Mouse (Mus musculus) fibroblast of lung, adult 2 months (primary cell): ENCODE measurements around the gene Armcx4.
"Not testable (repeated sequence)": the region's sequence is repeated elsewhere in the genome, so short reads cannot be mapped to it uniquely, and the experiment has no call there.

Experiments
- DNase-seq: peaks from one replicate; pipeline ENCODE4 v3.0.0-alpha.2; 2011; ENCODE audit warnings: low read depth

Armcx4 gene

DNA sequence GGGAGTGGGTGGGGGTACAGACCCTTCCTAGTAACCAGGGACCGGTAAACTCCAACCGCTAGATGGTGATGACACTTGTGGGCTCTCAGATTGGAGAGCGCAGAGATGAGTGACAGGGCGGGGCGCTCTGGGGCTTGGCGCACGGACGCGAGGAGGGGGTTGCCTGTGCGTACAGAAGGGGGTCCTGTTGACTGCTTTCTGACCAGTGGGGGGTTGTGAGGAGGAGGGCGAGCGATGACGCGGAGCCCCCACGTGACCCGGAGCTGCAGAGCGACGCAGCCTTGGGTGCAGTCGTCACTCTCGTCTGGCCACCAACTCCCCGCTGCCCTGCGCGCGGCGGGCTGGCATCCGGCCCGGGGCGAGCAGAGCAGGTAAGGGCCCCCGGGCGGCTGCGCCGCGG, at the start of gene Armcx4:
Gene Armcx4, plus strand, starts transcription at position 253 of the 400 bp plus-strand sequence.
- DNase-seq = no peak

DNA sequence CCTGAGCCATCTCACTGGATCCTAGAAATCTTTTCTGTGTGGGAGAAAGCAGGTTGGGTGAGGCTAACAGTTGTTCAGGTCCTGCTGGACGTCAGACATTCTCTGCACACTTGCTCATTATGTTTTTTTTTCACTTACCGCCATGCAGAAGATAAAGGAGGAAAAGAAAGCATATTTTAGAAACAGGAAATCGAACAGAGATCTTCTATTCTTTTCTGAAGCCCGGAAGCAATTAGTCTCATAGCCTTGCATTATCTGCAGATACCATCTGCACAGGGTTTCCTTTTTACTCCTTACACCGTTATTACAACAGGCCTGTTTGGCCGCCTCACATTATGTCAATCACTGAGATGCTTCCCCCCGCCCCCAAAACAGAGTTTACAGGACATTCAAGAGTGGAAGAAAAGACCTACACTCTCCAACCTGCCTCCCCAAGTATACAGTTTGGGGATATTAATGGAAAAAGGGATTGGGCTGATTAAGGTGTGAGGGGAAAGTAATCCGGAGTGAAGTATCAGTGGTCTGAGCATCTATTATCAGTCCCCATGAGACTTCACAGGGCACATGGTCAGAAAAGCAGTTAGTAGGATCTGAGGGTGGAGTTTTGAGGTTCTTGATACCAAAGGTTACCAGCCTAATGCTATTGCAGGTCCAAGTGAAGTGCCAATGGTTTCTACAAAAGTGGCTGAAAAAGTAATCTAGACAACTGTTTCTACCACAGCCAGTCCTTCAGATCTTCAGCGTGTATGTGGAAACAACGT, 45.1 kb upstream of the Armcx4 start:
- no peak for DNase-seq

DNA sequence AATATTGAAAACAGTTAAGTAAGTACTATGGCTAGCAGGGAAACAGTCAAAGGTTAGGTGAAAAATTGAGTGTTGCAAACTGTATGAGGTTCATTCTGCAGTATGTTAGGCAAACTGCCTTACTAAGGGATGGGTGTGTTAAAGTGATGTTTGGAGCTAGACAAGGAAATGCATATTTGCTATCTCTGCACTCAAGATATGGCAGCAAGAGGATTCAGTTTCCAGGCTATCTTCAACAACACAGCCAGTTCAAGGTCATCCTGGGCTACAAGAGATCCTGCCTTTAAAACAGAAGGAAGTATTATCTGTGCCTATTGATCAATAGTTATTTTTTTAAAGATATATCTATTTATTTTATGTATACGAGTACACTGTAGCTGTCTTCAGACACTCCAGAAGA, 40.0 kb upstream of the Armcx4 start:
- DNase-seq = no peak

DNA sequence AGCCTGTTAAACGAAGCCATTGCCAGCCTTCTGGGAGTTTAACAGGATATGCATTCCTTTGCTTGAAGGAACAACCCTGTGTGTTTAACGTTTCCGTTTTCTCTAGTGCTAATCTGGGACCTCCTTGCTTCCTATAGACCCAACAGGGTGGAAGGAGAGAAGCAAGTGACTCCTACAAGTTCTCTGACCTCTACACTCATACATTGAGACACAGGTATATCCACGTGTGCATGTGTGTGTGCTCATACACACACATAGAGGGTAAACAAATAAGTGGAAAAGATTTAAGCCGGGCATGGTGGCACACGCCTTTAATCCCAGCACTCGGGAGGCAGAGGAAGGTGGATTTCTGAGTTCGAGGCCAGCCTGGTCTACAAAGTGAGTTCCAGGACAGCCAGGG, 38.9 kb upstream of the Armcx4 start:
- no peak for DNase-seq

DNA sequence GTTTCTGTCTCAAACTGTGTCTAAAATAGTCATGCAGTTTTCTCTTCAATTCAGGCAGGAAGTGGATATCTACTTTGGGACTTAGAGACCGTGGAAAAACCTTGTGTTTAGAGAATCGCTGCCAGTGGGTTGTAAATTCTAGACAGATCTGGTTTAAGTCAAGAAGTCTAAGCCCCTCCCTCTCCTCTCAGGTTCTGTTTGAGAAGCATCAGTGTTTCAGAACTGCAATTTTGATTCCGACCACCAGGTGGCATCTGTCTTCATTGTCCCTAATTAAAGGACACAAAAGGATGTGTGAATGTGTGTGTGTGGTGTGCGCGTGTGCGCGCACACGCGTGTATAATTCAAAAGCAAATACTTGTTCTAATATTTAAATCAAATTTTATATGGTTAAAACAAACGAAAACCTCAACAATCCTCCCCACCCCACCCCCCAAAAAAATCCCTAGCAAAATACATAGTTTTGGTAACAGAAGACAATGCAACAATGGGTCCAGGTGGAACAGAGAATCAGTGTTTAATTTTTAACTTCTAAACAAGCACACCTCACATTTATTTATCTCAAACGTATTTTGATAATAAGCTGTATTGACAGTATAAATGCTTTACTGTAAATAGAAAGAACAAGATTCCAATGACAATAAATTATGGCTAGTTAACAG, 38.2 kb upstream of the Armcx4 start:
- DNase-seq = peak; percentile 40

DNA sequence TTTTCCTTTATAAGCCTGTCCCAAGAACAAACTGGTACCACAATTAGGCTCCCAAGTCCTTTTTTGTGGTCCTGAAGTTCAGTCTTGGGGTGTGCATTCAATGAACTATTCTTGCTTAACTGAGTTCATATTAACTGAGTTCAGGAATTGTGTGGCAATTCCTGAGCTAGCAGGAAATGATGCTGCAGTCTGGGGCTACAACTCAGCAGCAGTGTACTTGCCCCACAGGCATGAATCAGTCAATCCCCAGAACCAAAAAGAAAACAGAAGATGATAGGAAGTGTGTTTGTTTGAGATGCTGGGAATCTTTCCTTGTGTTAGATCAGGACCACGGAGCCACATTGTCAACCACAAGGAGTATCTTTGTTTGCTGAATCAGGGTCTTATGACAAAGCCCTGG, 34.3 kb upstream of the Armcx4 start:
- DNase-seq = no peak

DNA sequence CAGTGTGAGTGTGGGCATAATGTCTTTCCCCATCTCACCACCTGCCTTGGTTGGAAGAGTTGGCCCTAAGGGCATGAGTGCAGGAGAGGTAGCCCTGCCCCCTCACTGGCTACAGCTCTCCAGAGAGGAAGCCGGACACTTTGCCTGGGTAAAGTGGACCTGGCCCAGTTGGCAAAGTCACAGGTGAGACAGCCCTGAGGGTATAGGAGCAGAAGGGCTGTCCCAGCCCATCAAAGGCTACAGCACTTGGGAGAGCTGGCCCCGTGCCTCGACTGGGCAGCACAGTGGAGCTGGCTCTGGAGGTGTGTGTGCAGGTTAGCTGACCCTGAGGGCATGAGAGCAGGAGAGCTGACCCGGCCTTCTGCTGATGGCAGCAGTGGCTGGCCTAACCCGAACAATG, 24.7 kb upstream of the Armcx4 start:
- no peak for DNase-seq

DNA sequence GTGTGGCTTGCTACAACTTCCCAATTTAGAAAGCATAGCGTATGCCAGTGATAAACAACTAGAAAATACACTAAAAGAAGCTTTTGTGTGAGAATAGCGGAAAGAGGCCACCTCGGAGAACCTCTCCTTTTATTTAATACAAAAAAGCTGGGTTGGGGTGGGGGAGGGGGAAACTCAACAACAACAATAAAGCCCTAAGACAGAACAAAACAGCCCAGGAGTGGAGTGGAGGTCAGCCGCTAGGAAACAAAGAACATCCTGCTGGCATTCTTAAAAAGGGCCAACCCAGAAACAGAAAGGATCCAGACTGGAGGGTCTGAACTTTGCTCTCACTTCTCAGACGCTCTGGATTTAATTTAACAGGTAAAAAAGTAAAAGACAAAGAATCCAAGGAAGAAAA, 11.3 kb upstream of the Armcx4 start:
- no peak for DNase-seq

DNA sequence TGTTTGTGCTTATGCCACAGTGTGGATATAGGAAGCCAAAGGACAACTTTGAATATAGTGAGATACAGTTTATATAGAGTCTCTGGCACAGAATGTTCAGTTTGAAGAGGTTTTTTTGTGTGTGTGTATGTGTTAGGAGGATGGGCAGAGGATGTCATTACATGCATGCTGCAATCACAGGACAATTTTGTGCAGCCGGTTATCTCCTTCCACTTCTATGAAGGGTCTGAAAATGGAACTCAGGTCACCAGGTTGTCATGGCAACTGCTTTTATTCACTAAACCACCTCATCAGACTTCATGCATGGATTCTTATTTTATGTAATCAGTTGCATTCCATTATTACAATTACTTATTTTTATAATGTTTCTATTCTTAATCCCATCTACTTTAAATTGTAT, 10.4 kb upstream of the Armcx4 start:
- no peak for DNase-seq

DNA sequence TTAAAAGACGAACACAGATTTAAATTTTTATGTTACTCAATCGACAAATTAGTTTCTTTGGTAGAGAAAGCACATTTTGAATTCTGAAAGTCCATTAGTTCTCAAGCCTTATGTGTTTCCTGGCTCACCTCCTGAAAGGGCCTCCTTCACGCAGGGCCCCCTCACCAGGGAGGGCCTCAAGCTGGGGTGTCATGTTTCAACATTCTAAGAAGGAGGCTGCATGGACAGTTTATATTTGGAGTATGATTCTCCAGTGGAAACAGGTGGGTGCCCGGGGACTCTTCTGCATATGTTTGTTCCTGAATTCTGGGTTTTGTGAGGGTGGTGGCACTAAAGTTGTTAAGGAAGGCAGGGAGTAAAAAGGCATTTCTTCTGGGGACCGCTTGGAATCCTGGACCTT, 1.4 kb upstream of the Armcx4 start:
- DNase-seq = no peak

DNA sequence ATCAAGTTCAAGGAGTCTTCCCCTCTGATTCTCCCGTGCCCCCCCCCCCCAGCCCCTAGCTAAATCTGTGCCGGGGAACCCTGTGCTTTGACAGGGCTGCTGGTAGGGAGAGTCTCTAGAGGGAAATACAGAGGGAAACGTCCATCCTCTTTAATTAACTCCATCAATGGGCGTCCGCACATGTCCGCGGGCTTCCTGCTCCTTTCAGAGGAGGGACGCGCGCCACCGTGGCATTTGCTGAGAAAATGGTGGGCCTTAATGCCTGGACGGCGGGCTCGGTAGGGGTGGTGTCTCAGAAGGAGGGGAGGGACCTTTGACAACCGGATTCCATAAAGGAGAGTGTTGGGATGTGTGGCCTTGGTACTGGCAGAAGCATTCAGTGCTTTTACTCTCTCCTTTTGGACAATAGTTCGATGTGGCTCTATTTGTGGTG, 436 bp downstream of the Armcx4 start:
- no peak for DNase-seq

DNA sequence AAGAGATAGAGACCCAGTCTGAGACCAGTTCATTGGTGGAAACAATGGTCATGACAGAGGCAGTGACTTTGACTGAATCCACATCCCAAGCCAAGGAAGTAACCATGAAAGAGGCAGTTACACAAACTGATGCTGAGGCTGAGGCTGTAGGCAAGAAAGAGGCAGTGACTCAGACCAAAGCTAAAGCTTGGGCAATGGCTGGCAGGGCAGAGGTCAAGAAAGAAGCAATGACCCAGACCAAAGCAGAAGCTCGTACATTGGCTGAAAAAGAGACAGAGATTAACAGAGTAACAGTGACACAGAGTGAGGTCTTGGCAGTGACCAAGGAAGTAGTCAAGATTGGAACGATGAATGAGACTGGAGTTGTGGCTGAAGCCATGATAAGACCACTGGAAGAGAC, 3.4 kb downstream of the Armcx4 start:
- DNase-seq = no peak

DNA sequence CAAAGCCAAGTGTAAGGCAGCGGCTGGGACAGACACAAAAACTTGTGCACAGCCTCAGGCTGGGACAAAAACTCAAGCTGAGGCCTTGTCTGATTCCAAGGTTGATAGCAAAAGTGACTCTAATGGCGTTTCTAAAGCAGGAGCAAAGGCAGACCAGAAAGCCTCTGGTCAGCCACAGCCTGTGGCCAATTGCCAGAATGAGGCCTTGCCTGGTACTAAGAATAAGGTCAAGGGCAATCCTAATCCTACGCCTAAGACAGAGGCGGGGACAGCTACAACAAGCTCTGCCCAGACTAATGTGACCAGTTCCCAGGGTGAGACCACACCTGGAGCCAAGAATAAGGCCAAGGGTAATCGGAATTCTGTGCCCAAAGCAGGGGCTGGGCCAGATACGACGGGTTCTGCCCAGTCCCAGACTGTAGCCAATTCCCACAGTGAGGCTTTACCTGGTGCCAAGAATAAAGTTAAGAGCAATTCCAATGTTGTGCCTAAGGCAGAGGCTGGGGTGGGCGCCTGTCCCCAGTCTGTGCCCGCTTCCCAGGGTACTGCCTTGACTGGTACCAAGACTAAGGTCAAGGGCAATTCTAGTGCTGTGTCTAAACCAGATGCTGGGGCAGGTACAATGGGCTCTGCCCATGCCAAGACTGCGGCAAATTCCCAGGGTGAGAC, 4.7 kb downstream of the Armcx4 start:
- no peak for DNase-seq

DNA sequence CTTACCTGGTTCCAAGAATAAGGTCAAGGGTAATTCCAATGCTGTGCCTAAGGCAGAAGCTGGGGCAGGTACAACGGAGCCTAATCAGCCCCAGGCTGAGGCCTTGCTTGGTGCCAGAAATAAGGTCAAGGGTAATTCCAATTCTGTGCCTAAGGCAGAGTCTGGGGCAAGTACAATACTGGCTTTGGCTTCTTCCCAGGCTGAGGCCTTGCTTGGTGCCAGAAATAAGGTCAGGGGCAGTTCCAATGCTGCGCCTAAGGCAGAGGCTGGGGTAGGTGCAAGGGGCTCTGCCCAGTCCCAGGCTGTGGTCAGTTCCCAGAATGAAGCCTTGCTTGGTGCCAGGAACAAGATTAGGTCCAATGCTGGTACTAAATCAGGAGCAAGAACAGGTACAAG, 5.2 kb downstream of the Armcx4 start:
- DNase-seq = no peak

DNA sequence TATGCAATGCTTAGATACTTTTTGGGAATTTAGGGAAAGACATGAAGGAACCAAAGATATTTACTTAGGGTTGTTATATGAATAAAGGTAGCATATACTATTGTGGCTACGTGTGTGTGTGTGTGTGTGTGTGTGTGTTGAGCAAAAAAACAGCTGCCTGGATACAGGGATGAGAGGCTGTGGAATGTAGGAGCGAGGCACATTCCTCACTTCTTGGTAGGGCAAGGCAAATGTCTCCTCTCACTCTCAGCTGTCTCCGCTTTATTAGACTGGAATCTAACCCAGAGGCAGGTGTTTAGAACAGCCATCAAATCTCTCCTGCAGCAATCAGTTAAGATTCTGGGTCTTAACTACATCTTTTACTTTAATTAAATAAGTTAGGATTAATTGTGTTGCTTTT, 30.5 kb downstream of the Armcx4 start:
- DNase-seq = no peak

DNA sequence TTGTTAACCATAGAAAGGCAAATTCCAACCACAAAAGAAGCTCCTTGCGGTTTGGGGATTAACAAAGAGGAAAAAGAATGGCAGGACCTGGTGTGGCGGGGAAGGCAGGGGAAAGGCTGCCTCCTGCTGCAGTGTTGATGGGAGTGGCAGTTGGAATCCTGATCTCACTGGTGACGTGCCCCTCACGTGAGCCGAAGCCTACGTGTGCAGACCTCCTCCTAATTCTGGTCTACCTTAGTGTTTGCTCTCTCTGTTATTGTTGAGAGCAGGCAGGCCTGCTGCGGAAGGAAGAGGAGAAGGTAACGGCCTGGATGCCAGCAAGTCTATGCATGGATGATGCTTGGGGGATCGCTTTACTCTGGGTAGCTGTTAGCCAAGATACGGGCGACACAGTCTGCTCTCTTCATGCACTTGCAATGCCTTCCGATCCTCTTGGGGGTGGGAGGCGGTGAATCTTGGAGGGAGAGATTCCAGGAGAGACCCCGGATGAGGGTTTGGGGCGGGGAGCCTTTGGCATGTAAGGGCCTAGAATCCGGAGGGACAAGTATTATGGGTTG, 31.5 kb downstream of the Armcx4 start, which contains the start of gene Armcx1:
Gene Armcx1, plus strand, starts transcription at position 212 of the 557 bp plus-strand sequence.
- DNase-seq = peak; percentile 39

DNA sequence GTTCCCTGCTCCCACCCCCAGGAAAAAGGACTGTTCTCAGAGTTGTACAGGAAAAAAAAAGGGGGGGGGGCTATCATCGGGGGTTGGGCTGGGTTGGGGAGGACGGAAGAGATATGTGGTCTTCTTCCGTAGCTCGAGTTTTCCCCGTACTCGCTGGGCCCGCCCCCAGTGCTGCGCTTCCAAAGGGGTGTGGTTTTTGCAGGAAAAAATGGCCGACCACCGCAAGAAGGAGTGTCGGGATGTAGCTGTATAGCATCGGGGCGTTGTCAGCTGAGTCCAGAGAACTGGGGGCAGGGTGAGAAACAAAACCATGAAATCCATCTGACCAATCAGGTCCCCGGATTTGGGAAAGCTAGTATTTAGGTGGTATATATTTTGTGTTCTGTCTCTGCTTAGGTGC, 32.2 kb downstream of the Armcx4 start:
- no peak for DNase-seq

DNA sequence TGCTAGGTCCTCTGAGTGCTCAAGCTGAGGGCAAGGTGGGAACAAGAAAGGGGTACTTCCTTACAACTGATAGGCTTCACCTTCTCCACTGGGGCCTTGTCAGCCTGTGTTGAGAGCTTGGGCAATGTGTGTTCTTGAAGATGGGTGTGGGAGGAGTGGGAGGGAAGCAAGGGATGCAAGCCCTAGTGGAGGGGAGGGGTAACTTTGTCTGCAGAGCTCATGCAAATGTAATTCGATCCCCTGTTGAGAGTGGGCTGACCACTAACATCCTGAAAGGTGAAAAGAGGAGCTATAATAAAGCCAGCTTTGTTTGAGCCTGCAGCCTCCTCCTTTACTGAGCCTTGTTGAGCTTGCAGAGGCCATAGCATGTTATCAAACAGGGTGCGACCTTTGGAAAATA, 37.4 kb downstream of the Armcx4 start:
- not testable (repeated sequence) for DNase-seq

DNA sequence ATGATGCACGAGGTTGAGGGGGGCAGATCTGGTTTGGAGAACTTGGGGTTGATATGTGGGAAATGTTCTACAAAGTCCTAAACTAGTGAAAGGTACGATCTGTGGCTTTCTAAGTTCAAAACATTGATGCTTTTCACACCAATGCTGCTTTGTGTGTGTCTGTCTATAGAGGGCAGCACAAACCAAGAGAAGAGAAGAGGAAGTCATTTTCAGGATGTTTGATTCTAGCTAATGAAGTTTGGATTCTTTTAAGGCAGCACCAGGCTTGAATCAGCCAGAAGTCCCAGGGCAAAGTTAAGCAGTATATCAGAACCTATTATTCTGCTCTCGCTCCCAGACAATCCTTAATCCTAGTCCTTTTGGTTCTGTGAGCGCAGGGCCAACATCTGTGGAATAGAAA, 43.5 kb downstream of the Armcx4 start:
- no peak for DNase-seq

DNA sequence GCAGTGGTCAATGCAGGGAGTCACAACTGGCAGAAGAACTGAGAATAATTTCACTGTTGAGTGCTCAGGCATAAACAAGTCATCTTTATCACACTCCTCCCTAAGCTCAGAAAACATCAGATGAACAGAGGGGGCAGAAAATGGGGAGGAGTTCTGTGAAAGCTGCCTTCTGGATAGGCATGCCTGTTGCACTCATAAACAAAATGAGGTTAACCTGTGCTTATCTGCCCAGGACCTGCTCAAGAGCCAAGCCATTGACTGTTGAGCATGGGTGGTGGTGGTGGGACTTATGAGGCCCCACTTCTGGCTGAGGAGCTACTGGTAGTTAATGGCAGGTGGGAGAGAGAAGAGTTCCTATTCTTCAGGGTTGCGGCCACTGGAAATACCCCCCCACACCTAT, 51.5 kb downstream of the Armcx4 start:
- no peak for DNase-seq

DNA sequence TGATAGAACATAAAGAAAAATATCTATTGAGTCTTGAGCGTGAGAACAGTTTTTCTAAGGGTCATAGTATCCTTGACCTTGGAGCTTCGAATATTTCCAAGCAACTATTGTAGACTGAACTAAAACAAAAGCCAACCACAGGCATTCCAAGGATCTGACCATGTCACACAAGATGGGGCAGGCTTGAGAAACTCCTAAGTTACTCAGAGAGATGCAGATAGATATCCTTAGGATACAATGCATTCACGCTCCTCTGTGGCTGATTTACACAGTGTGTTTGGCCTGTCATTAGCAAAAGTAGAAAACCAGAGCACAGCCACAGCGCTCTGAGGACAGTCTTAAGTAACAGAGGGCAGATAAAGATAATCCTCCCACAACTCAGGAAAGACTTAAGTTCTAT, 52.8 kb downstream of the Armcx4 start:
- no peak for DNase-seq

DNA sequence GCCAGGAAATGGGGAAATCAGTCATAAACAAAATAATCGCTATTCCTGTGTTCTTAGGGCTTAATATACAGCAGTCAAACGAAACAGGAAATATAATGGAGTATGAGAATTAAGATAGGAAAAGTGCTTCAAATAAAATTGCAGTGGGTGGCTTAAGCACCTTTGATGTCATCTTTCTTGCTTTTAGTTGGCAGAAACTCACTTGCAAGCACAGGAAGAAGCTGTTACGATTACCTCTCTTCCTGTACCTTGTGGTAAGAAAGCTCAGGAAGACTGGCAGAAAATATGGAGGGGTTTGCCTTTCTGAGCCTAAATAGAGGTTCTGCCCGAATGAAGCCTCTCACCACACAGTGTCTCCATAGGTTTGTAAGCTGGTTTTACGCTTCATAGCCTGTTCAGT, 55.5 kb downstream of the Armcx4 start:
- DNase-seq = no peak
